Mouse (Mus musculus) cerebellum, adult 2 months (tissue): ENCODE results near the gene Slc38a6.

Source experiments
- CTCF ChIP-seq: fragments of 200-500 bp; IDR thresholded peaks from 2 replicates; pipeline ENCODE4 v1.5.1; 2011; ENCODE audit warnings: low read depth, mild to moderate bottlenecking, control low read depth, low read length, moderate library complexity, borderline replicate concordance; ENCODE audit not compliant: insufficient read depth
- POLR2A ChIP-seq: fragments of 200-500 bp; IDR thresholded peaks from 2 replicates; pipeline ENCODE4 v1.6.1; 2011; ENCODE audit warnings: low read length, control low read depth, borderline replicate concordance; ENCODE audit not compliant: insufficient read depth

- TF ChIP-seq CTCF (no peak), POLR2A (no peak)
These were observed 82.5 kb downstream of the Slc38a6 start for GRCm38 (mm10) chr12:73368868-73369608.
